Mouse (Mus musculus) erythroblast, embryonic 14.5 days (primary cell): Measurements from ENCODE around the gene Lhfpl2.

ENCODE experiments used
- GATA1 ChIP-seq: IDR thresholded peaks from 2 replicates; pipeline ENCODE4 v1.6.1; 2012; ENCODE audit warnings: low read length, inconsistent platforms, mixed read lengths
- TAL1 ChIP-seq: IDR thresholded peaks from 3 replicates; pipeline ENCODE4 v1.6.1; 2012; ENCODE audit warnings: low read length, inconsistent platforms, mixed read lengths

DNA sequence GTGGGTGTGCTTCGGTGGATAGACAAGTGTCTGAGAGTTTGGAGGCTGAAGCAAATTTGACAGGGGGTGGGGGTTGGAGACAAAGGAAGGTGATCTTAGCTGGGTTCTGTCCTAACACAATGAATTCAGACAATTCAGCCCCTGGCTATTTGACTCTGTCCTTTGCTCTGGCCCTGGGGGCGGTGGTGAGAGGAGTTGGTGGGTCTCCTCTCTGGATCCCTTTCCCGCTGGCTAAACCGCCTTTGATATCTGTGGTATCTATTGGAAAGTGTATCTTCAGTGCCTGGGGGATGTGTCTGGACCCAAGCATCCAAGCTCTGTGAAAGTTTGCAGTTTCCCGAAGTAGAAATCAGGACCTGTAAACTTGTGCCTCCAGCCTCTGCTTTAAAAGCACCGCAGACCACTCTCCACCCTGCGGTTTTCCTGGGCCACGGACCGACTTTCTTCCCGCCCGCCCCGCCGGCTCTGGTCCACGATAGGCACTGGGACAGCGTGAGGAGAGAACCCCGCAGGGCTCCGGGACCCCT, 497 bp upstream of the Lhfpl2 start:
- TF ChIP-seq GATA1 (no peak), TAL1 (no peak)
